In genomic region chr5:23436735-23437134, GRCm38 (mm10) we compare ENCODE assay signal across 8 mouse cellular contexts. TPM values are rescaled to one million over a fixed set of nuclear protein-coding genes. Genes with fewer than 3 reads are reported as not detected.
DNase-seq lines count a peak whose midpoint lies in the region; ATAC-seq and TF ChIP-seq lines count a peak whose summit lies in the region.

No protein-coding gene starts in this region.

- no peaks in the 10 kb centered on the region for H3K36me3 ChIP-seq in heart, embryonic 12.5 days
- H3K36me3 ChIP-seq in CH12.LX (replicated peaks in 1 of 2; ENCODE audit: control insufficient read depth in 1 of 2, insufficient read depth in 1 of 2, low read length in 1 of 2) (peaks cover 0 to 2% of the 10 kb centered on the region in 2 experiments), macrophage (ENCODE audit: inconsistent target) (no peaks in the 10 kb centered on the region)
- H3K36me3 ChIP-seq in hindbrain, embryonic 11.5 days (ENCODE audit: control insufficient read depth, insufficient read depth, low read length), result no peaks in the 10 kb centered on the region
- H3K36me3 ChIP-seq in thymus, adult 2 months (ENCODE audit: control insufficient read depth, insufficient read depth, low read length), result no peaks in the 10 kb centered on the region

- in situ Hi-C loops in CH12.LX (cut with MboI; ENCODE audit: low pct_ligation_motif_present, low pct_unique_long_range_greater_than_20kb, low sequenced_read_pairs), result no loop called here

- H3K4me2 ChIP-seq in heart, embryonic 12.5 days, result peak overlapping the region; percentile 64
- peak overlapping the region; percentile 90 for H3K4me2 ChIP-seq in CH12.LX (ENCODE audit: insufficient read depth, low read depth, poor library complexity, severe bottlenecking)
- peak overlapping the region; percentile 65 for H3K4me2 ChIP-seq in hindbrain, embryonic 11.5 days (replicated peaks; ENCODE audit: low read depth, low read length)

- 0 out of 2 replicates have a peak, but pooled peaks cover 2% of the 10 kb centered on the region for H3K4me1 ChIP-seq in heart, embryonic 12.5 days (replicated peaks)
- H3K4me1 ChIP-seq in CH12.LX (ENCODE audit: control insufficient read depth in 1 of 2, insufficient read depth in 2 of 2), result peaks cover 2 to 22% of the 10 kb centered on the region in 2 experiments; a peak in 3 of 4 replicates
- H3K4me1 ChIP-seq in hindbrain, embryonic 11.5 days (replicated peaks; ENCODE audit: control insufficient read depth, insufficient read depth, low read length), result no peaks in the 10 kb centered on the region
- H3K4me1 ChIP-seq in thymus, adult 2 months (replicated peaks; ENCODE audit: control insufficient read depth, insufficient read depth, low read length), result no peaks in the 10 kb centered on the region

- no peak for TF ChIP-seq RAD21 in CH12.LX (IDR thresholded peaks at IDR 0.05; ENCODE audit: low read depth, low read length)

- DNase-seq in heart, postnatal 10 days, result no peak
- no peak for DNase-seq in CH12.LX (ENCODE audit: extremely low read depth)
- DNase-seq in hindbrain, embryonic 11.5 days (ENCODE audit: low spot score), result no peak
- DNase-seq in thymus, adult 2 months, result no peak
- no peak for DNase-seq in frontal cortex, postnatal 36 days (ENCODE audit: low spot score in 2 of 2)
- no peak for DNase-seq in frontal cortex, postnatal 14 days (ENCODE audit: low spot score in 2 of 2)

- TF ChIP-seq POLR2A in CH12.LX (IDR thresholded peaks at IDR 0.05; ENCODE audit: low read depth, low read length), result no peak
- TF ChIP-seq POLR2A in thymus, adult 2 months (IDR thresholded peaks at IDR 0.05; ENCODE audit: control insufficient read depth, extremely low read depth, insufficient read depth, low read length, poor library complexity), result no peak

- H3K9me3 ChIP-seq in heart, embryonic 12.5 days (replicated peaks), result no peaks in the 10 kb centered on the region
- no peaks in the 10 kb centered on the region for H3K9me3 ChIP-seq in CH12.LX (replicated peaks; ENCODE audit: low read length)
- H3K9me3 ChIP-seq in hindbrain, embryonic 11.5 days (ENCODE audit: control insufficient read depth, low read length), result no peaks in the 10 kb centered on the region

- intact Hi-C loops in heart, postnatal 10 days (cut with DNase I), result no loop called here

- dilution Hi-C loops in CH12.LX (cut with MboI; ENCODE audit: extremely low pct_ligation_motif_present, extremely low pct_unique_long_range_greater_than_20kb, low sequenced_read_pairs), result no loop called here

- peak overlapping the region; percentile 44 for H3K4me3 ChIP-seq in heart, embryonic 12.5 days
- H3K4me3 ChIP-seq in CH12.LX (replicated peaks in 1 of 3; ENCODE audit: low read depth in 2 of 3, low read length in 2 of 3, poor library complexity in 1 of 3) (peak overlapping the region; percentile 54 to 98 (median 70)), macrophage (ENCODE audit: inconsistent target) (peak overlapping the region; percentile 100)
- peak overlapping the region; percentile 99 for H3K4me3 ChIP-seq in hindbrain, embryonic 11.5 days (ENCODE audit: low read depth, low read length)
- H3K4me3 ChIP-seq in thymus, adult 2 months (ENCODE audit: control insufficient read depth, insufficient read depth, low read length), result no peak overlapping the region

- no peak for TF ChIP-seq CTCF in CH12.LX (conservative IDR thresholded peaks at IDR 0.05 in 1 of 2, IDR thresholded peaks at IDR 0.05 in 1 of 2; ENCODE audit: low read depth in 2 of 2, low read length in 2 of 2)
- no peak for TF ChIP-seq CTCF in thymus, adult 2 months (IDR thresholded peaks at IDR 0.05; ENCODE audit: borderline replicate concordance, control insufficient read depth, extremely low read depth, insufficient read depth, low read length, poor library complexity)

- ATAC-seq in heart, embryonic 12.5 days (ENCODE audit: insufficient number of reproducible peaks, low FRiP score), result no peak
- ATAC-seq in hindbrain, embryonic 11.5 days (ENCODE audit: low FRiP score), result no peak

- H3K9ac ChIP-seq in heart, embryonic 12.5 days, result peak overlapping the region; percentile 56; the same call in 1 of the 2 replicates
- peak overlapping the region; percentile 89; the same call in 1 of the 2 replicates for H3K9ac ChIP-seq in CH12.LX (ENCODE audit: insufficient read depth, low read depth)
- no peak overlapping the region for H3K9ac ChIP-seq in hindbrain, embryonic 11.5 days (ENCODE audit: low read depth, low read length)

- no peak for TF ChIP-seq EP300 in CH12.LX (IDR thresholded peaks at IDR 0.05; ENCODE audit: low read length)

- no peaks in the 10 kb centered on the region for H3K27me3 ChIP-seq in heart, embryonic 12.5 days (replicated peaks)
- no peaks in the 10 kb centered on the region for H3K27me3 ChIP-seq in CH12.LX (replicated peaks)
- no peaks in the 10 kb centered on the region for H3K27me3 ChIP-seq in hindbrain, embryonic 11.5 days (ENCODE audit: control insufficient read depth, insufficient read depth, low read length)
- no peaks in the 10 kb centered on the region for H3K27me3 ChIP-seq in thymus, adult 2 months (ENCODE audit: control insufficient read depth, insufficient read depth, low read length)

- 30% methylated on average over 2 of the region's 2 CpGs for WGBS in heart, embryonic 12.5 days
- WGBS in hindbrain, embryonic 11.5 days, result 26% methylated on average over 2 of the region's 2 CpGs
- 44% methylated on average over 2 of the region's 2 CpGs for WGBS in macrophage (ENCODE audit: missing documents)
- 13% methylated on average over 2 of the region's 2 CpGs for WGBS in thymus, adult 2 months

- H3K79me2 ChIP-seq in CH12.LX (replicated peaks; ENCODE audit: control insufficient read depth, extremely low read depth, insufficient read depth, poor library complexity, severe bottlenecking) (peaks cover 65% of the 10 kb centered on the region), macrophage (ENCODE audit: inconsistent target) (peaks cover 83% of the 10 kb centered on the region)

- no peak overlapping the region for H3K27ac ChIP-seq in heart, embryonic 12.5 days (ENCODE audit: poor library complexity, severe bottlenecking)
- H3K27ac ChIP-seq in CH12.LX (ENCODE audit: insufficient read depth, low read depth) (no peak overlapping the region), macrophage (peak overlapping the region; percentile 100; the same call in 1 of the 2 replicates)
- no peak overlapping the region for H3K27ac ChIP-seq in hindbrain, embryonic 11.5 days (ENCODE audit: low read depth, low read length)
- no peak overlapping the region for H3K27ac ChIP-seq in thymus, adult 2 months (ENCODE audit: control insufficient read depth, insufficient read depth, low read length)

TF ChIP-seq in CH12.LX, 34 proteins besides CTCF, POLR2A, EP300 and RAD21:
- TF ChIP-seq TBP (conservative IDR thresholded peaks at IDR 0.05; ENCODE audit: low read depth, low read length), result peak; percentile 27; the same call in 1 of the 2 replicates
- no peak for TF ChIP-seq NELFE (IDR thresholded peaks at IDR 0.05; ENCODE audit: low read depth, low read length)
- no peak for TF ChIP-seq POLR2AphosphoS2 (IDR thresholded peaks at IDR 0.05; ENCODE audit: low read depth, low read length)
- no peak for TF ChIP-seq MYC (IDR thresholded peaks at IDR 0.05; ENCODE audit: low read depth, low read length)
- TF ChIP-seq ELF1 (IDR thresholded peaks at IDR 0.05; ENCODE audit: low read depth, low read length), result no peak
- no peak for TF ChIP-seq MEF2A (IDR thresholded peaks at IDR 0.05; ENCODE audit: borderline replicate concordance, low read depth, low read length)
- no peak for TF ChIP-seq ZNF384 (IDR thresholded peaks at IDR 0.05; ENCODE audit: low read depth, low read length)
- TF ChIP-seq JUN (IDR thresholded peaks at IDR 0.05; ENCODE audit: insufficient read depth, low read depth, low read length), result no peak
- no peak for TF ChIP-seq KAT2A (IDR thresholded peaks at IDR 0.05; ENCODE audit: insufficient replicate concordance, low read length)
- TF ChIP-seq MAFK (IDR thresholded peaks at IDR 0.05; ENCODE audit: insufficient replicate concordance, low read length), result no peak
- TF ChIP-seq HCFC1 (IDR thresholded peaks at IDR 0.05; ENCODE audit: low read depth, low read length), result no peak
- no peak for TF ChIP-seq ZC3H11A (IDR thresholded peaks at IDR 0.05; ENCODE audit: low read depth, low read length)
- no peak; the same call in 1 of the 2 replicates for TF ChIP-seq SIN3A (IDR thresholded peaks at IDR 0.05; ENCODE audit: low read length)
- TF ChIP-seq NRF1 (IDR thresholded peaks at IDR 0.05; ENCODE audit: low read depth, low read length), result no peak
- no peak for TF ChIP-seq CHD2 (IDR thresholded peaks at IDR 0.05; ENCODE audit: low read length)
- peak; percentile 47 for TF ChIP-seq BHLHE40 (IDR thresholded peaks at IDR 0.05; ENCODE audit: low read depth, low read length)
- no peak for TF ChIP-seq UBTF (IDR thresholded peaks at IDR 0.05; ENCODE audit: low read depth, low read length)

RNA-seq across cellular contexts. Expression of gene Kmt2e, which starts 2.5 kb away (rescaled TPM):
- polyA plus RNA-seq in heart, embryonic 12.5 days (2016; fragmentation: Nextera tagmentation; extraction: Ambion mirVana), result 69.2 and 73.6 TPM in 2 replicates
- total RNA-seq in heart, postnatal 10 days (2021), result 10 to 100 TPM; 57.9 to 66.5 TPM
- total RNA-seq in CH12.LX (2012; rRNA removed) (21.2 and 21.3 TPM in 2 replicates), CH12.LX (2014; rRNA removed) (7.2 and 10.2 TPM in 2 replicates)
- polyA plus RNA-seq in CH12.LX (2012; ENCODE audit: insufficient read length, low read depth) (24.6 and 29.7 TPM in 2 replicates), macrophage (2018) (18.9 to 45.3 TPM (median 32.6 TPM) in 3 replicates)
- 121 and 122 TPM in 2 replicates for polyA plus RNA-seq in hindbrain, embryonic 11.5 days (2014; fragmentation: Nextera tagmentation; extraction: Ambion mirVana)
- 100 to 1,000 TPM in 21 of 26 experiments, 10 to 100 TPM in 5; 56.8 to 218 (median 178) TPM for total RNA-seq in macrophage (2018; cell fraction: chromatin; rRNA removed)
- 10 to 100 TPM; 17.8 to 56.3 (median 41.5) TPM for total RNA-seq in macrophage (2018; cell fraction: cytosol; rRNA removed)
- 100 to 1,000 TPM in 12 of 26 experiments, 10 to 100 TPM in 14; 44.2 to 177 (median 97.6) TPM for total RNA-seq in macrophage (2018; cell fraction: nucleus; rRNA removed)
- 37.0 and 40.7 TPM in 2 replicates for polyA plus RNA-seq in thymus, adult 2 months (2012; rRNA removed)
